Mouse (Mus musculus) liver, embryonic 14.5 days (tissue): ENCODE results near the gene Cilp2.

Experiments used
- CTCF ChIP-seq: IDR thresholded peaks from 2 replicates; pipeline ENCODE4 v1.5.1; 2016; ENCODE audit warnings: antibody characterized with exemption, low read depth, control low read depth
- EP300 ChIP-seq: IDR thresholded peaks from 2 replicates; pipeline ENCODE4 v1.6.1; 2016; ENCODE audit warnings: antibody characterized with exemption, low read depth

DNA sequence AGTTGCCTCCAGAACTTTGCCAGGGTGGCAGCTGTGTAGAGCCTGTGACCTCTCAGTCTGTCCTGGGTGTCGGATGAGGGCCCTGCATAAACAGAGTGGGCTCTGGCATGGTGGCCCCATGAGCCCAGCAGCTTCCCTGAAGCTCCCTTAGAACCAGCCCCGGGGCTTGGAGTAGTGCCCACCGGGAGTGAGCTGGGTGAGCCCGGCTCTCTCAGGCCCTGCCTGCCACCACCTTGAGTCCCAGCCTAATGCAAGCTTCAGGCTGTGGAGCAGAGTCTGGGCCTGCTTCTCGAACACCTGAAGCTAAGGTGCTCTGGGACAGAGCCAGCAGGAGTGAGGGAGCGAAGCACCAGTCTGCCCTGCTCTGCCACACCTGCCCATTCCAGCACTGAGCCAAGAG lies 16.6 kb downstream of the Cilp2 start:
- TF ChIP-seq CTCF (no peak), EP300 (no peak)
